Mouse (Mus musculus) liver, postnatal 0 days (tissue): ENCODE data around the gene Xylt1.

ENCODE experiments used
- CTCF ChIP-seq: sonication (generic); IDR thresholded peaks from 2 replicates; pipeline ENCODE4 v1.5.1; 2016; ENCODE audit warnings: antibody characterized with exemption, low read depth
- EP300 ChIP-seq: IDR thresholded peaks from 2 replicates; pipeline ENCODE4 v1.6.1; 2016; ENCODE audit warnings: antibody characterized with exemption, low read depth, mild to moderate bottlenecking

- no peak for TF ChIP-seq CTCF
- no peak for TF ChIP-seq EP300
Observed at GRCm38 (mm10) chr7:117394380-117394779, 13.6 kb downstream of the Xylt1 start.
